Mouse (Mus musculus) liver, adult 2 months (tissue): ENCODE results near the gene Gm48551.

Source experiments
- CTCF ChIP-seq: fragments of 200-500 bp; IDR thresholded peaks from 2 replicates; pipeline ENCODE4 v1.5.1; 2011; ENCODE audit warnings: low read depth, low read length, control low read depth
- POLR2A ChIP-seq: fragments of 200-500 bp; IDR thresholded peaks from 2 replicates; pipeline ENCODE4 v1.6.1; 2011; ENCODE audit warnings: low read length, control low read depth; ENCODE audit not compliant: insufficient read depth; ENCODE audit errors: extremely low read depth

DNA sequence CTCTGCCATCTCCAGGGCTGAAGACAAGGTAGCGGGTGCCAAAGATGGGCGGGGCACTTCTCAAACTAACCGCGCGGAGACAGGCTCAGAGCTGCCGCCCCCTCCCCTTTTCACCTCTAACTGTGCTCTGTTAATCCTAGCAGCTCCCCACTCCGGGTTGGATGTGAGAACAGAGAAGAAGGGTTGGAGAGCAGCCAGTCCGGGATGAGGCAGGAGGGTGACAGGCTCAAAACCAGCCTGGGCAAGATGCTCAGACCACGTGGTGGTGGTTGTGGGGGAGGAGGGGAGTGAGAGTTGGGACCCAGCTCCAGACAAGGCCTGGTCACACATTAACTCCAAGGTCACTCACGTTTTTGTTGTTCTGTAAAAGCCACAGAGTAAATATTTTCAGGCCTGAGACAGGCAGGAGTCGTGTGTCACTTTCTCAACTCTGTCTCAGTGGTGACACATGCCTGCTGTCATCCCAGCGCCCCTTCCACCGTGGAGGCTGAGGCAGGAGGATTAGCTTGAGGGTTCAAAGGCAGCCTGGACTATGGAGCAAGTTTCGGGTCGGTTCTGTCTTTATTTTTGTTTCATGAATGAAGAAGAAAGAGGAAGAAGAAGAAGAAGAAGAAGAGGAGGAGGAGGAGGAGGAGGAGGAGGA is 47.4 kb downstream of the Gm48551 start:
- TF ChIP-seq POLR2A (no peak), CTCF (no peak)
